Mouse (Mus musculus) heart, adult 2 months (tissue): ENCODE measurements around the gene Mcam.

Source experiments
- CTCF ChIP-seq: fragments of 200-600 bp; IDR thresholded peaks from 2 replicates; pipeline ENCODE4 v1.8.1; 2022; ENCODE audit warnings: antibody characterized with exemption, mild to moderate bottlenecking, moderate library complexity
- EP300 ChIP-seq: fragments of 200-500 bp; IDR thresholded peaks from 2 replicates; pipeline ENCODE4 v1.6.1; 2011; ENCODE audit warnings: low read depth, low read length, control low read depth; ENCODE audit not compliant: insufficient read depth
- POLR2A ChIP-seq: fragments of 200-500 bp; IDR thresholded peaks from 2 replicates; pipeline ENCODE4 v1.6.1; 2011; ENCODE audit warnings: mild to moderate bottlenecking, low read depth, low read length, control low read depth; ENCODE audit not compliant: insufficient read depth

GRCm38 (mm10) chr9:44124317-44124716 lies 10.0 kb upstream of the Mcam start:
- TF ChIP-seq CTCF (peak; percentile 77), POLR2A (no peak), EP300 (no peak)
